Mouse (Mus musculus): Measurements from ENCODE around the gene Pfn4. TPM values are rescaled to one million over a fixed set of nuclear protein-coding genes. Genes with fewer than 3 reads are reported as not detected.

Pfn4 gene
- polyA plus RNA-seq, 1 experiment, result 1.2 TPM

- Histone ChIP-seq H3K27me3 (ENCODE audit: control insufficient read depth, insufficient read depth, low read length, poor library complexity, severe bottlenecking) (no peaks in the 10 kb centered on the region), H3K9me3 (replicated peaks; ENCODE audit: control insufficient read depth, insufficient read depth, low read length, poor library complexity, severe bottlenecking) (0 out of 2 replicates have a peak, but pooled peaks cover 4% of the 10 kb centered on the region), H3K4me1 (ENCODE audit: control insufficient read depth, insufficient read depth, low read length) (no peaks in the 10 kb centered on the region), H3K27ac (ENCODE audit: insufficient read depth, low read length) (no peak overlapping the region), H3K4me3 (ENCODE audit: low read depth, low read length) (no peak overlapping the region), H3K36me3 (ENCODE audit: control insufficient read depth, insufficient read depth, low read length, poor library complexity, severe bottlenecking) (no peaks in the 10 kb centered on the region), H3K9ac (ENCODE audit: low read depth, poor library complexity, severe bottlenecking) (no peak overlapping the region)
- TF ChIP-seq CTCF (IDR thresholded peaks at IDR 0.05; ENCODE audit: low read depth, low read length) (no peak), EP300 (IDR thresholded peaks at IDR 0.05; ENCODE audit: insufficient read depth, low read depth, low read length) (no peak), POLR2A (IDR thresholded peaks at IDR 0.05; ENCODE audit: insufficient read depth, low read length) (no peak)
These were observed 42.2 kb downstream of the Pfn4 start for GRCm38 (mm10) chr12:4811036-4811435.

DNA sequence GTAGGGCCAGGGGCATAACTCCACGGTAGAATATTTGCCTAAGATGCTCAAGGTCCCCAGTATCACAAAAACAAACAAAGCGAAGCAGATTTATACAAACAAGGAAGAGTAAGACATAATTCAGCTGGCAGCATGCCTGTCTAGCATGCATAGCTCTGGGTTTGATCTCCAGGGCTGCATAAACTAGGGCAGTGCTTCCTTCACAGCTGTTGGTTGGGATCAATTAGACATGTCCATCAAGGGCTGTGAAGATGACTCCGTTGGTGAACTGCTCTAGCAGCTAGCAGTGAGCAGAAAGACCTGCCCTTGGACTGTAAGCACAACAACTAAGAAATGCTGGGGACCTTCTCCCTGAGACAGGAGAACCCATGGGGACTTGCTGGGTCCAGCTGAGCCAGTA, 42.9 kb downstream of the Pfn4 start:
- Histone ChIP-seq H3K4me1 (ENCODE audit: control insufficient read depth, insufficient read depth, low read length) (no peaks in the 10 kb centered on the region), H3K27ac (ENCODE audit: insufficient read depth, low read length) (no peak overlapping the region), H3K36me3 (ENCODE audit: control insufficient read depth, insufficient read depth, low read length, poor library complexity, severe bottlenecking) (no peaks in the 10 kb centered on the region), H3K4me3 (ENCODE audit: low read depth, low read length) (no peak overlapping the region), H3K9me3 (replicated peaks; ENCODE audit: control insufficient read depth, insufficient read depth, low read length, poor library complexity, severe bottlenecking) (0 out of 2 replicates have a peak, but pooled peaks cover 4% of the 10 kb centered on the region), H3K27me3 (ENCODE audit: control insufficient read depth, insufficient read depth, low read length, poor library complexity, severe bottlenecking) (no peaks in the 10 kb centered on the region), H3K9ac (ENCODE audit: low read depth, poor library complexity, severe bottlenecking) (no peak overlapping the region)
- TF ChIP-seq POLR2A (IDR thresholded peaks at IDR 0.05; ENCODE audit: insufficient read depth, low read length) (no peak), CTCF (IDR thresholded peaks at IDR 0.05; ENCODE audit: low read depth, low read length) (no peak), EP300 (IDR thresholded peaks at IDR 0.05; ENCODE audit: insufficient read depth, low read depth, low read length) (no peak)

GRCm38 (mm10) chr12:4813636-4814035, 44.8 kb downstream of the Pfn4 start:
- Histone ChIP-seq H3K36me3 (ENCODE audit: control insufficient read depth, insufficient read depth, low read length, poor library complexity, severe bottlenecking) (no peaks in the 10 kb centered on the region), H3K4me1 (ENCODE audit: control insufficient read depth, insufficient read depth, low read length) (no peaks in the 10 kb centered on the region), H3K9ac (ENCODE audit: low read depth, poor library complexity, severe bottlenecking) (no peak overlapping the region), H3K27me3 (ENCODE audit: control insufficient read depth, insufficient read depth, low read length, poor library complexity, severe bottlenecking) (no peaks in the 10 kb centered on the region), H3K9me3 (replicated peaks; ENCODE audit: control insufficient read depth, insufficient read depth, low read length, poor library complexity, severe bottlenecking) (0 out of 2 replicates have a peak, but pooled peaks cover 4% of the 10 kb centered on the region), H3K27ac (ENCODE audit: insufficient read depth, low read length) (no peak overlapping the region), H3K4me3 (ENCODE audit: low read depth, low read length) (no peak overlapping the region)
- TF ChIP-seq POLR2A (IDR thresholded peaks at IDR 0.05; ENCODE audit: insufficient read depth, low read length) (no peak), EP300 (IDR thresholded peaks at IDR 0.05; ENCODE audit: insufficient read depth, low read depth, low read length) (no peak), CTCF (IDR thresholded peaks at IDR 0.05; ENCODE audit: low read depth, low read length) (no peak)

- Histone ChIP-seq H3K27ac (ENCODE audit: insufficient read depth, low read length) (peak overlapping the region; percentile 66), H3K9me3 (replicated peaks; ENCODE audit: control insufficient read depth, insufficient read depth, low read length, poor library complexity, severe bottlenecking) (no peaks in the 10 kb centered on the region), H3K4me3 (ENCODE audit: low read depth, low read length) (peak overlapping the region; percentile 79), H3K27me3 (ENCODE audit: control insufficient read depth, insufficient read depth, low read length, poor library complexity, severe bottlenecking) (no peaks in the 10 kb centered on the region), H3K9ac (ENCODE audit: low read depth, poor library complexity, severe bottlenecking) (peak overlapping the region; percentile 88), H3K4me1 (ENCODE audit: control insufficient read depth, insufficient read depth, low read length) (no peaks in the 10 kb centered on the region), H3K36me3 (ENCODE audit: control insufficient read depth, insufficient read depth, low read length, poor library complexity, severe bottlenecking) (peaks cover 14% of the 10 kb centered on the region)
- TF ChIP-seq POLR2A (IDR thresholded peaks at IDR 0.05; ENCODE audit: insufficient read depth, low read length) (no peak), CTCF (IDR thresholded peaks at IDR 0.05; ENCODE audit: low read depth, low read length) (no peak), EP300 (IDR thresholded peaks at IDR 0.05; ENCODE audit: insufficient read depth, low read depth, low read length) (no peak)
These were observed 48.0 kb downstream of the Pfn4 start for GRCm38 (mm10) chr12:4816680-4817360.

GRCm38 (mm10) chr12:4817361-4818101, 48.7 kb downstream of the Pfn4 start, which contains the start of gene Sf3b6:
TSS of gene Sf3b6 (plus strand) at chr12:4817544.
- peak within 1 kb of the TSS; percentile 88 for H3K9ac ChIP-seq (ENCODE audit: low read depth, poor library complexity, severe bottlenecking)
- no peaks in the 10 kb centered on the region for H3K4me1 ChIP-seq (ENCODE audit: control insufficient read depth, insufficient read depth, low read length)
- H3K36me3 ChIP-seq (ENCODE audit: control insufficient read depth, insufficient read depth, low read length, poor library complexity, severe bottlenecking), result peaks cover 14% of the 10 kb centered on the region
- peak within 1 kb of the TSS; percentile 66 for H3K27ac ChIP-seq (ENCODE audit: insufficient read depth, low read length)
- no peaks in the 10 kb centered on the region for H3K27me3 ChIP-seq (ENCODE audit: control insufficient read depth, insufficient read depth, low read length, poor library complexity, severe bottlenecking)
- H3K4me3 ChIP-seq (ENCODE audit: low read depth, low read length), result peak within 1 kb of the TSS; percentile 87
- TF ChIP-seq EP300 (IDR thresholded peaks at IDR 0.05; ENCODE audit: insufficient read depth, low read depth, low read length), result peak; percentile 46; the same call in 1 of the 2 replicates
- TF ChIP-seq CTCF (IDR thresholded peaks at IDR 0.05; ENCODE audit: low read depth, low read length), result no peak
- peak; percentile 92 for TF ChIP-seq POLR2A (IDR thresholded peaks at IDR 0.05; ENCODE audit: insufficient read depth, low read length)
- H3K9me3 ChIP-seq (replicated peaks; ENCODE audit: control insufficient read depth, insufficient read depth, low read length, poor library complexity, severe bottlenecking), result no peaks in the 10 kb centered on the region

DNA sequence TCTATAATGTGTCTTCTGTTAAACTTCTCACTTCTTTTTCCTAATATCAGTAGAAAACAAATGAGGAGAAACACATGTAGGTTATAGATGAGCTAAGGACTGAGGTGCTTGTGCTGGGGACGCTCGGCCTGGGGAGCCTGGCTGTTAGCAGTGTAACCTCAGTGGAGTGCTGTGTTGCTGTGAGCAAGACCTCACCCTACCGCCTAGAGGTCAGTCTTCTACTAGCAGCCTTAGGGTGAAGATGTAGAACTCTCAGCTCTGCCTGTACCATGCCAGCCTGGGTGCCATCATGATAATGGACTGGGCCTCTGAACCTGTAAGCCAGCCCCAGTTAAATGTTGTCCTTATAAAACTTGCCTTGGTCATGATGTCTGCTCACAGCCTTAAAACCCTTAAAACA, 58.4 kb downstream of the Pfn4 start:
- Histone ChIP-seq H3K27me3 (ENCODE audit: control insufficient read depth, insufficient read depth, low read length, poor library complexity, severe bottlenecking) (no peaks in the 10 kb centered on the region), H3K4me3 (ENCODE audit: low read depth, low read length) (no peak overlapping the region), H3K9me3 (replicated peaks; ENCODE audit: control insufficient read depth, insufficient read depth, low read length, poor library complexity, severe bottlenecking) (no peaks in the 10 kb centered on the region), H3K36me3 (ENCODE audit: control insufficient read depth, insufficient read depth, low read length, poor library complexity, severe bottlenecking) (peaks cover 18% of the 10 kb centered on the region), H3K27ac (ENCODE audit: insufficient read depth, low read length) (no peak overlapping the region), H3K9ac (ENCODE audit: low read depth, poor library complexity, severe bottlenecking) (no peak overlapping the region), H3K4me1 (ENCODE audit: control insufficient read depth, insufficient read depth, low read length) (no peaks in the 10 kb centered on the region)
- TF ChIP-seq POLR2A (IDR thresholded peaks at IDR 0.05; ENCODE audit: insufficient read depth, low read length), result no peak
- no peak for TF ChIP-seq CTCF (IDR thresholded peaks at IDR 0.05; ENCODE audit: low read depth, low read length)

Other genes starting within 250 kb of the Pfn4 start
- 35.3 and 40.8 TPM in 2 replicates for gene Itsn2, start 176.4 kb upstream of the Pfn4 start, polyA plus RNA-seq (2011; ENCODE audit: insufficient read depth, insufficient read length, low read depth, missing spikeins)
- gene Gm3625, start 176.1 kb upstream of the Pfn4 start, polyA plus RNA-seq (2011; ENCODE audit: insufficient read depth, insufficient read length, low read depth, missing spikeins), result not detected in 2 replicates
- gene Fam228a, start 30.6 kb upstream of the Pfn4 start, polyA plus RNA-seq (2011; ENCODE audit: insufficient read depth, insufficient read length, low read depth, missing spikeins), result 1.3 TPM in 1 of 2 replicates, not detected in the other
- gene Fam228b, start 245 bp downstream of the Pfn4 start, polyA plus RNA-seq (2011; ENCODE audit: insufficient read depth, insufficient read length, low read depth, missing spikeins), result 4.7 and 6.9 TPM in 2 replicates
- 183 and 208 TPM in 2 replicates for gene Sf3b6, start 48.5 kb downstream of the Pfn4 start, polyA plus RNA-seq (2011; ENCODE audit: insufficient read depth, insufficient read length, low read depth, missing spikeins)
- gene Fkbp1b, start 72.6 kb downstream of the Pfn4 start, polyA plus RNA-seq (2011; ENCODE audit: insufficient read depth, insufficient read length, low read depth, missing spikeins), result 17.3 and 17.8 TPM in 2 replicates
- 25.4 and 26.9 TPM in 2 replicates for gene Wdcp, start 74.3 kb downstream of the Pfn4 start, polyA plus RNA-seq (2011; ENCODE audit: insufficient read depth, insufficient read length, low read depth, missing spikeins)
- gene Mfsd2b, start 105.3 kb downstream of the Pfn4 start, polyA plus RNA-seq (2011; ENCODE audit: insufficient read depth, insufficient read length, low read depth, missing spikeins), result 2.2 and 3.1 TPM in 2 replicates
- gene Ubxn2a, start 138.7 kb downstream of the Pfn4 start, polyA plus RNA-seq (2011; ENCODE audit: insufficient read depth, insufficient read length, low read depth, missing spikeins), result 50.3 and 69.4 TPM in 2 replicates
- gene Atad2b, start 148.3 kb downstream of the Pfn4 start, polyA plus RNA-seq (2011; ENCODE audit: insufficient read depth, insufficient read length, low read depth, missing spikeins), result 28.7 and 34.1 TPM in 2 replicates